Mouse (Mus musculus) megakaryocyte, embryonic 14.5 days (primary cell): ENCODE data around the gene Inpp5k.

Experiments used
- FLI1 ChIP-seq: IDR thresholded peaks from 2 replicates; pipeline ENCODE4 v1.6.1; 2012; ENCODE audit warnings: low read length, inconsistent platforms, mixed read lengths
- GATA1 ChIP-seq: IDR thresholded peaks from 3 replicates; pipeline ENCODE4 v1.6.1; 2012; ENCODE audit warnings: mixed read lengths, low read length, inconsistent platforms, borderline replicate concordance

- TF ChIP-seq FLI1 (no peak), GATA1 (no peak)
These were observed 20.8 kb downstream of the Inpp5k start for GRCm38 (mm10) chr11:75651426-75652221.
